Mouse (Mus musculus): ENCODE measurements at regions not wholly inside any gene's neighbourhood (a gene's known extent, or its start where the extent isn't known, plus 50 kb on each side); places are given as distances from the start of the nearest gene placed in this dataset.

GRCm38 (mm10) chr12:77081774-77082173, 119.8 kb upstream of the Max start:
- TF ChIP-seq CTCF (IDR thresholded peaks at IDR 0.05; ENCODE audit: control insufficient read depth, insufficient read depth, insufficient replicate concordance, low read depth, low read length) (no peak), POLR2A (IDR thresholded peaks at IDR 0.05; ENCODE audit: control insufficient read depth, low read depth, low read length) (no peak)
